In the genomic region with DNA sequence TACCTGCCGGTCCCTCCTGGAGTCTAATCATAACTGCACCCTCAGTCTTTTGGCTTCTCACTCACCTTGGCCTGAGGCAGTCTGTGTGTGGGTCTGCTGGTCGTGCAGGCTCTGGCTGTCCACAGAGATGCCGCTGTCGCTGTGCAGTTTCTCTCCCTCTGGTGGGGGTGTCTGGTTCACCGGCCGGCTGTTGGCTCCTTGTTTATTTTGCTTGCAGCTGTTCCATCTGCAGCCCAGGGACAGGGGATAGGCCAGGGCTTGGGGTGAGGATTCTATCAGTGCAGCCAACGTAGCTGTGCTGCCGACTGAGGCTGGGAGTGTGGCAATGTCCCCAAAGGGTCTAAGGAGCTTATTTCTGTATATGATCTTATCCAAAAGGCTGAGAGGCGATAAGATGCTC, we compare ENCODE assay signal across 13 mouse cellular contexts. TPM values are rescaled to one million over a fixed set of nuclear protein-coding genes. Genes with fewer than 3 reads are reported as not detected.
A peak's percentile ranks its signal among the peaks of the same experiment; 100 is the strongest.
DNase-seq lines count a peak whose midpoint lies in the region; ATAC-seq and TF ChIP-seq lines count a peak whose summit lies in the region.
"Had no signal": no experiment of that assay in that cellular context is flagged by ENCODE, and none has a peak within 500 bp of the region (broad histone marks: within the 10 kb centered on the region; RNA-seq: fewer than 3 reads in every experiment).

No protein-coding gene starts in this region.

- no peak for TF ChIP-seq POLR2A in heart, adult 2 months (IDR thresholded peaks at IDR 0.05; ENCODE audit: insufficient read depth, low read depth, low read length)

- intact Hi-C loops in heart, postnatal 14 days (cut with DNase I): no loop called here
- intact Hi-C loops in heart, adult 2 months (cut with DNase I): no loop called here

- no peaks in the 10 kb centered on the region for H3K9me3 ChIP-seq in midbrain, postnatal 0 days (ENCODE audit: low read length)
- no peaks in the 10 kb centered on the region for H3K9me3 ChIP-seq in midbrain, embryonic 11.5 days (ENCODE audit: control insufficient read depth, low read length)
- H3K9me3 ChIP-seq in limb, embryonic 11.5 days (ENCODE audit: control insufficient read depth, low read length): no peaks in the 10 kb centered on the region; the same call in 1 of the 2 replicates
- H3K9me3 ChIP-seq: liver, embryonic 15.5 days had no signal

- peak; percentile 36 for DNase-seq in heart, postnatal 14 days
- DNase-seq in heart, adult 2 months: no peak
- DNase-seq in midbrain, postnatal 0 days (ENCODE audit: low spot score): no peak
- DNase-seq in midbrain, embryonic 11.5 days (ENCODE audit: low spot score, missing footprints): no peak
- DNase-seq in limb, embryonic 11.5 days (ENCODE audit: low spot score): peak; percentile 69
- no peak for DNase-seq in adrenal gland, adult 18-20 months (ENCODE audit: low spot score in 2 of 2)
- no peak for DNase-seq in frontal cortex, postnatal 36 days (ENCODE audit: low spot score in 2 of 2)
- no peak for DNase-seq in ovary, postnatal 10 days (ENCODE audit: low spot score)
- DNase-seq: kidney, adult 11 months; right cerebral cortex, postnatal 14 days had no signal

- no peak overlapping the region for H3K4me2 ChIP-seq in midbrain, postnatal 0 days (ENCODE audit: low read depth, low read length, poor library complexity, severe bottlenecking)
- no peak overlapping the region for H3K4me2 ChIP-seq in midbrain, embryonic 11.5 days
- no peak overlapping the region for H3K4me2 ChIP-seq in limb, embryonic 11.5 days (ENCODE audit: low read depth, severe bottlenecking)
- H3K4me2 ChIP-seq: liver, embryonic 15.5 days had no signal

- WGBS in heart, adult 2 months: 37% methylated on average over 9 of the region's 9 CpGs
- 46% methylated on average over 9 of the region's 9 CpGs for WGBS in midbrain, postnatal 0 days
- WGBS in midbrain, embryonic 11.5 days: 49% methylated on average over 9 of the region's 9 CpGs
- 16% methylated on average over 9 of the region's 9 CpGs for WGBS in limb, embryonic 11.5 days

- ATAC-seq in midbrain, postnatal 0 days (ENCODE audit: low FRiP score): no peak
- ATAC-seq in midbrain, embryonic 11.5 days (ENCODE audit: low FRiP score): no peak
- ATAC-seq in limb, embryonic 11.5 days (ENCODE audit: insufficient number of reproducible peaks, low FRiP score, low TSS enrichment, low read depth): no peak

- H3K4me1 ChIP-seq in heart, adult 2 months (ENCODE audit: control insufficient read depth, insufficient read depth, low read length): no peaks in the 10 kb centered on the region; the same call in 1 of the 2 replicates
- H3K4me1 ChIP-seq in midbrain, postnatal 0 days (ENCODE audit: insufficient read depth, low read length): no peaks in the 10 kb centered on the region
- H3K4me1 ChIP-seq in midbrain, embryonic 11.5 days (ENCODE audit: control insufficient read depth, insufficient read depth, low read length): no peaks in the 10 kb centered on the region
- H3K4me1 ChIP-seq in limb, embryonic 11.5 days (ENCODE audit: control insufficient read depth, insufficient read depth, low read length): peaks cover 76% of the 10 kb centered on the region
- H3K4me1 ChIP-seq: liver, embryonic 15.5 days had no signal

- H3K27me3 ChIP-seq in heart, adult 2 months (ENCODE audit: control insufficient read depth, insufficient read depth, low read length): no peaks in the 10 kb centered on the region
- H3K27me3 ChIP-seq in midbrain, postnatal 0 days (ENCODE audit: insufficient read depth, low read length): peaks cover 2% of the 10 kb centered on the region; the same call in 1 of the 2 replicates
- no peaks in the 10 kb centered on the region for H3K27me3 ChIP-seq in midbrain, embryonic 11.5 days (ENCODE audit: control insufficient read depth, insufficient read depth, low read length)
- H3K27me3 ChIP-seq in limb, embryonic 11.5 days (ENCODE audit: control insufficient read depth, insufficient read depth, low read length): no peaks in the 10 kb centered on the region

- TF ChIP-seq EP300 in heart, adult 2 months (IDR thresholded peaks at IDR 0.05; ENCODE audit: insufficient read depth, low read depth, low read length): no peak

- H3K79me2 ChIP-seq in heart, adult 2 months (replicated peaks; ENCODE audit: control insufficient read depth, insufficient read depth, low read length): no peaks in the 10 kb centered on the region

- no peak overlapping the region for H3K4me3 ChIP-seq in heart, adult 2 months
- H3K4me3 ChIP-seq in midbrain, postnatal 0 days (ENCODE audit: low read depth, low read length): no peak overlapping the region
- no peak overlapping the region for H3K4me3 ChIP-seq in midbrain, embryonic 11.5 days (ENCODE audit: low read depth, low read length)
- H3K4me3 ChIP-seq in limb, embryonic 11.5 days (ENCODE audit: low read depth, low read length): no peak overlapping the region
- H3K4me3 ChIP-seq: liver, embryonic 15.5 days had no signal

- no peak for TF ChIP-seq CTCF in heart, adult 2 months (IDR thresholded peaks at IDR 0.05)
- 0 out of 2 replicates have a peak, but pooled peaks have one; percentile 7 for TF ChIP-seq CTCF in midbrain, postnatal 0 days (IDR thresholded peaks at IDR 0.05)

- H3K27ac ChIP-seq in heart, adult 2 months: no peak overlapping the region
- no peak overlapping the region for H3K27ac ChIP-seq in midbrain, postnatal 0 days (ENCODE audit: low read depth, low read length)
- H3K27ac ChIP-seq in midbrain, embryonic 11.5 days (ENCODE audit: low read depth, low read length): no peak overlapping the region
- H3K27ac ChIP-seq in limb, embryonic 11.5 days (replicated peaks; ENCODE audit: low read depth, low read length): no peak overlapping the region
- H3K27ac ChIP-seq: liver, embryonic 15.5 days had no signal

- no peaks in the 10 kb centered on the region for H3K36me3 ChIP-seq in heart, adult 2 months (ENCODE audit: control insufficient read depth, insufficient read depth, low read length)
- H3K36me3 ChIP-seq in midbrain, postnatal 0 days (ENCODE audit: insufficient read depth, low read length): no peaks in the 10 kb centered on the region
- H3K36me3 ChIP-seq in midbrain, embryonic 11.5 days (ENCODE audit: control insufficient read depth, insufficient read depth, low read length): no peaks in the 10 kb centered on the region
- no peaks in the 10 kb centered on the region for H3K36me3 ChIP-seq in limb, embryonic 11.5 days (ENCODE audit: control insufficient read depth, insufficient read depth, low read length)
- H3K36me3 ChIP-seq: liver, embryonic 15.5 days had no signal

- no peak overlapping the region for H3K9ac ChIP-seq in heart, adult 2 months (ENCODE audit: low read depth, low read length)
- H3K9ac ChIP-seq in midbrain, postnatal 0 days (replicated peaks; ENCODE audit: low read length, poor library complexity, severe bottlenecking): no peak overlapping the region
- H3K9ac ChIP-seq in midbrain, embryonic 11.5 days (ENCODE audit: low read length): no peak overlapping the region
- no peak overlapping the region for H3K9ac ChIP-seq in limb, embryonic 11.5 days (ENCODE audit: low read length)
- H3K9ac ChIP-seq: liver, embryonic 15.5 days had no signal

RNA-seq across cellular contexts. Expression of a gene that starts 15.8 kb away (rescaled TPM):
- total RNA-seq in heart, postnatal 14 days (2021): 1 to 10 TPM; 1.1 to 2.0 TPM
- total RNA-seq in heart, adult 2 months (2021): 1 to 10 TPM in 1 of 2 experiments, under 1 TPM in 1; 0.26 to 1.0 TPM
- polyA plus RNA-seq in heart, adult 2 months (2012; rRNA removed): 2.2 and 2.7 TPM in 2 replicates
- 11.1 and 16.9 TPM in 2 replicates for total RNA-seq in midbrain, postnatal 0 days (2014; rRNA removed)
- 5.1 and 5.2 TPM in 2 replicates for polyA plus RNA-seq in midbrain, postnatal 0 days (2015; fragmentation: Nextera tagmentation; extraction: Ambion mirVana)
- 14.2 and 14.6 TPM in 2 replicates for polyA plus RNA-seq in midbrain, embryonic 11.5 days (2014; fragmentation: Nextera tagmentation; extraction: Ambion mirVana)
- polyA plus RNA-seq in limb, embryonic 11.5 days (2014; fragmentation: Nextera tagmentation; extraction: Ambion mirVana): 12.4 and 13.4 TPM in 2 replicates
- total RNA-seq in adrenal gland, adult 18-20 months (2021): 1 to 10 TPM; 2.1 to 3.5 TPM
- total RNA-seq: CH12.LX; common myeloid progenitor, adult 5-6 weeks had no signal

RNA-seq across cellular contexts. Expression of a gene that starts 57.4 kb away (rescaled TPM):
- under 1 TPM; 0.37 to 0.93 TPM for total RNA-seq in heart, postnatal 14 days (2021)
- total RNA-seq in heart, adult 2 months (2021): under 1 TPM; 0.55 to 0.73 TPM
- 0.57 and 0.76 TPM in 2 replicates for polyA plus RNA-seq in heart, adult 2 months (2012; rRNA removed)
- total RNA-seq in midbrain, postnatal 0 days (2014; rRNA removed): 22.3 and 22.8 TPM in 2 replicates
- polyA plus RNA-seq in midbrain, postnatal 0 days (2015; fragmentation: Nextera tagmentation; extraction: Ambion mirVana): 5.1 and 5.6 TPM in 2 replicates
- polyA plus RNA-seq in midbrain, embryonic 11.5 days (2014; fragmentation: Nextera tagmentation; extraction: Ambion mirVana): 0.20 and 0.37 TPM in 2 replicates
- 0.37 and 1.5 TPM in 2 replicates for polyA plus RNA-seq in limb, embryonic 11.5 days (2014; fragmentation: Nextera tagmentation; extraction: Ambion mirVana)
- 1 to 10 TPM; 2.3 to 9.4 TPM for total RNA-seq in adrenal gland, adult 18-20 months (2021)
- total RNA-seq: common myeloid progenitor, adult 5-6 weeks had no signal

Comparison
In these comparisons a context has a peak if more than half of its experiments do, and no peak if none do; other contexts are left out.
1. DNase-seq: peak in heart, postnatal 14 days (2 of 2) and limb, embryonic 11.5 days (single experiment); none in heart, adult 2 months (0 of 2), midbrain, postnatal 0 days (single experiment), midbrain, embryonic 11.5 days (single experiment), adrenal gland, adult 18-20 months (0 of 2), frontal cortex, postnatal 36 days (0 of 2) and ovary, postnatal 10 days (single experiment).